Mouse (Mus musculus) cerebellum, adult 2 months (tissue): ENCODE measurements around the gene AI854703.

ENCODE experiments used
- CTCF ChIP-seq: fragments of 200-500 bp; IDR thresholded peaks from 2 replicates; pipeline ENCODE4 v1.5.1; 2011; ENCODE audit warnings: low read depth, mild to moderate bottlenecking, control low read depth, low read length, moderate library complexity, borderline replicate concordance; ENCODE audit not compliant: insufficient read depth
- POLR2A ChIP-seq: fragments of 200-500 bp; IDR thresholded peaks from 2 replicates; pipeline ENCODE4 v1.6.1; 2011; ENCODE audit warnings: low read length, control low read depth, borderline replicate concordance; ENCODE audit not compliant: insufficient read depth

GRCm38 (mm10) chr6:48650041-48650440 is 23.5 kb downstream of the AI854703 start:
- TF ChIP-seq CTCF = no peak
- no peak for TF ChIP-seq POLR2A
